Mouse (Mus musculus) testis, adult 2 months (tissue): ENCODE measurements around the gene Katnal1.

Source experiments
- CTCF ChIP-seq: fragments of 200-500 bp; IDR thresholded peaks from 2 replicates; pipeline ENCODE4 v1.5.1; 2012; ENCODE audit warnings: low read depth, mild to moderate bottlenecking, inconsistent platforms, low read length, moderate library complexity; ENCODE audit not compliant: control insufficient read depth, insufficient read depth, insufficient replicate concordance
- POLR2A ChIP-seq: fragments of 200-500 bp; IDR thresholded peaks from 2 replicates; pipeline ENCODE4 v1.6.1; 2012; ENCODE audit warnings: low read depth, mild to moderate bottlenecking, inconsistent platforms, low read length, moderate library complexity; ENCODE audit not compliant: control insufficient read depth

- TF ChIP-seq POLR2A: no peak
- no peak for TF ChIP-seq CTCF
These were observed 40.5 kb upstream of the Katnal1 start for GRCm38 (mm10) chr5:148969648-148970047.
